Mouse (Mus musculus): ENCODE measurements at regions not wholly inside any gene's neighbourhood (a gene's known extent, or its start where the extent isn't known, plus 50 kb on each side); places are given as distances from the start of the nearest gene placed in this dataset.

DNA sequence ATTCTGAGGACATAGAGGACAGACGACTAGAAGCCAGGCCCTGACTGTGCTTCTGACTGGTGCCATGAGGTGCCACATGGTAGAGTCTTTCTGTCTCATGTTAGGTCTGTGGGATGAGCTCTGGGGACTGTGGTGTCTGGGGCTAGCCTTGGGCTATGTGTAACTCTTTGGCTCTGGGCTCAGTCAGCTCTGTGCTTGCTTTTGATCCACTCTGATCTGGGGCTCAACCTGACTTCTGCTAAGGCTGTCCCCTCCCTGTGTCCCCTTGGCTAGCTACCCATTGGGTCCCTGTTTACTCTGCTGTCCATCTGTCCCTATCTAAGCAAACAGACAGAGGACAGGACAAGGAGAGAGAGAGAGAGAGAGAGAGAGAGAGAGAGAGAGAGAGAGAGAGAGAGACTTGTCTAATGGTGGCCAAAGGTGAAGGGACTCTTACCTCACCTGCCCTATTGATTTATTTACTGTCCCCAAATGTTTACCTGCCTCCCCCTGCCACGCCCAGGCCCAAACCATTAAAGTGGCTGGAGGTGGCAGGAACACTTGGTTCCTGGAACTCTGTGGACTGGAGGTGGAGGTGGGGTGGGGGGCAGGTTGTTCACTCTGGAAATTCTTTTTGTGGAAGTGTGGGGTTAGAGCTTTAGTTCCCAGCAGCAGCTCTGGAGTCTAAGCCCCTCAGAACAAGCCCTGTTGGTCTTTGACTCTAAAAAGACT lies 51.4 kb upstream of the Rxra start:
- Histone ChIP-seq H3K36me3 (no peaks in the 10 kb centered on the region), H3K9me3 (no peaks in the 10 kb centered on the region), H3K27ac (no peak overlapping the region), H3K27me3 (ENCODE audit: insufficient read depth, poor library complexity, severe bottlenecking) (0 out of 2 replicates have a peak, but pooled peaks cover 12% of the 10 kb centered on the region), H3K4me1 (replicated peaks) (peaks cover 12% of the 10 kb centered on the region), H3K4me3 (no peak overlapping the region)
- WGBS, result 66% methylated on average over 2 of the region's 2 CpGs
- no peak for DNase-seq (ENCODE audit: low spot score)

All from hindbrain, embryonic 10.5 days (tissue).